Mouse (Mus musculus) stomach, postnatal 0 days (tissue): ENCODE measurements around the gene Gjb4. TPM values are rescaled to one million over a fixed set of nuclear protein-coding genes. Genes with fewer than 3 reads are reported as not detected.

Experiments
- ATAC-seq: fragments of 200-750 bp; cut with Nextera tagmentation; 2 replicates; pipeline ENCODE4 v1.8.0; 2017; ENCODE audit not compliant: low FRiP score, low TSS enrichment
- DNase-seq: peaks from one replicate; pipeline ENCODE4 v3.0.0-alpha.2; 2016; ENCODE audit warnings: low spot score
- H3K27ac ChIP-seq: fragments of 300-500 bp; sonication (generic); replicated peaks from 2 replicates; pipeline ENCODE4 v1.5.1; 2014; ENCODE audit warnings: mild to moderate bottlenecking, control low read depth
- H3K27me3 ChIP-seq: fragments of 300-500 bp; sonication (generic); 2 replicates; pipeline ENCODE4 v1.6.1; 2014; ENCODE audit warnings: low read length; ENCODE audit not compliant: control insufficient read depth, insufficient read depth
- H3K36me3 ChIP-seq: fragments of 300-500 bp; sonication (generic); 2 replicates; pipeline ENCODE4 v1.6.1; 2014; ENCODE audit warnings: low read length, mixed read lengths; ENCODE audit not compliant: control insufficient read depth, insufficient read depth
- H3K4me1 ChIP-seq: fragments of 300-500 bp; sonication (generic); replicated peaks from 2 replicates; pipeline ENCODE4 v1.6.1; 2014; ENCODE audit warnings: antibody characterized with exemption; ENCODE audit not compliant: control insufficient read depth, insufficient read depth
- H3K4me2 ChIP-seq: fragments of 300-500 bp; sonication (generic); replicated peaks from 2 replicates; pipeline ENCODE4 v1.6.1; 2014; ENCODE audit warnings: low read depth, mild to moderate bottlenecking, control low read depth, moderate library complexity
- H3K4me3 ChIP-seq: fragments of 300-500 bp; sonication (generic); 2 replicates; pipeline ENCODE4 v1.5.1; 2014; ENCODE audit warnings: low read depth, low read length, control low read depth
- H3K9ac ChIP-seq: fragments of 300-500 bp; sonication (generic); 2 replicates; pipeline ENCODE4 v1.6.1; 2014; ENCODE audit warnings: mild to moderate bottlenecking, low read length, control low read depth, mixed read lengths
- H3K9me3 ChIP-seq: fragments of 300-500 bp; sonication (generic); 2 replicates; pipeline ENCODE4 v1.6.1; 2016; ENCODE audit warnings: low read length; ENCODE audit not compliant: control insufficient read depth
- CTCF ChIP-seq: IDR thresholded peaks from 2 replicates; pipeline ENCODE4 v1.5.1; 2016; ENCODE audit warnings: antibody characterized with exemption, low read depth, mild to moderate bottlenecking, moderate library complexity
- EP300 ChIP-seq: optimal IDR thresholded peaks from 2 replicates; pipeline ENCODE3; 2016; ENCODE audit warnings: antibody characterized with exemption
- WGBS: fragments of 180-500 bp; shearing (Covaris S2); extraction: QIAGEN DNeasy Blood & Tissue Kit; methylation state at CpG from one replicate; pipeline ENCODE4 v1.1.7; 2014; 5-methylcytosine and 5-hydroxymethylcytosine counted together
- polyA plus RNA-seq: library from polyadenylated mRNA; unstranded; fragments of >200 nt; fragmentation: Nextera tagmentation; extraction: Ambion mirVana; gene quantifications from 2 replicates; pipeline ENCODE4 v1.2.1, GENCODE M21; 2015

The Gjb4 gene
- polyA plus RNA-seq, 1 experiment from 2014 or later: 1.7 TPM

- H3K9me3 ChIP-seq: no peaks in the 10 kb centered on the region
- ATAC-seq: peak; percentile 50; the same call in 1 of the 2 replicates
- H3K36me3 ChIP-seq: no peaks in the 10 kb centered on the region
- no peak within 1 kb of the TSS; the same call in 1 of the 2 replicates for H3K4me2 ChIP-seq
- no peaks in the 10 kb centered on the region for H3K4me1 ChIP-seq
- no peak for DNase-seq
- H3K9ac ChIP-seq: no peak within 1 kb of the TSS
- TF ChIP-seq CTCF (no peak), EP300 (no peak)
- 17% methylated on average over 5 of the region's 5 CpGs for WGBS
- H3K27ac ChIP-seq: no peak within 1 kb of the TSS
- H3K4me3 ChIP-seq: no peak within 1 kb of the TSS
- H3K27me3 ChIP-seq: no peaks in the 10 kb centered on the region
Observed at GRCm38 (mm10) chr4:127358018-127358417, 4.1 kb upstream of the Gjb4 start, which contains the start of gene Gjb5. Gene Gjb5, minus strand, starts transcription at chr4:127358181.

- TF ChIP-seq CTCF: no peak
- no peak for TF ChIP-seq EP300
- no peak overlapping the region for H3K27ac ChIP-seq
- 34% methylated on average over 15 of the region's 15 CpGs for WGBS
- DNase-seq (no peak), ATAC-seq (peak; percentile 49)
- H3K9ac ChIP-seq: no peak overlapping the region
- no peak overlapping the region for H3K4me3 ChIP-seq
- H3K4me2 ChIP-seq: no peak overlapping the region
- H3K4me1 ChIP-seq: no peaks in the 10 kb centered on the region
- no peaks in the 10 kb centered on the region for H3K9me3 ChIP-seq
- H3K36me3 ChIP-seq: no peaks in the 10 kb centered on the region
- no peaks in the 10 kb centered on the region for H3K27me3 ChIP-seq
Observed at GRCm38 (mm10) chr4:127354506-127355485, 915 bp upstream of the Gjb4 start.

DNA sequence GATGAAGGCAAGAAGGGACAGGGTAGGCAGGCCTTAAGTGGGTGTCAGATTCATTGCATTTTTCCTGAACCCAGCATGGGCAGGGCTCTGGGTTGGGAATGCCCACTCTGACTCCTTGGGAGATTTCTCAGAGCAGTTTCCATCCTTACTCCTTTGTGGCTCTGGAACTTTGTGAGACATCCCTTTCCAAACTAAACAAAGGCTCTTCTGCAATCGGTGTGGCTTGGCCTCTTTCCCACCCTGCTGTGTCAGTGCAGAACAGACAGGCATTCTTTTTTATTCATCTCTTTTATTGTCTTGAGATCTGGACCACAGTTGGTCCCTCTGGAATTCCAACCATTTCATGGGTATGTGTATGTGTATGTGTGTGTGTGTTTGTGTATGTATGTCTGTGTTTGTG lies 1.3 kb downstream of the Gjb4 start:
- no peak overlapping the region for H3K4me2 ChIP-seq
- no peaks in the 10 kb centered on the region for H3K27me3 ChIP-seq
- no peak overlapping the region for H3K4me3 ChIP-seq
- H3K4me1 ChIP-seq: no peaks in the 10 kb centered on the region
- H3K9me3 ChIP-seq: no peaks in the 10 kb centered on the region
- 27% methylated on average over 1 of the region's 1 CpGs for WGBS
- no peak overlapping the region for H3K27ac ChIP-seq
- TF ChIP-seq CTCF (no peak), EP300 (no peak)
- ATAC-seq: no peak
- no peak overlapping the region for H3K9ac ChIP-seq
- no peak for DNase-seq
- no peaks in the 10 kb centered on the region for H3K36me3 ChIP-seq

GRCm38 (mm10) chr4:127349560-127350300 lies 4.2 kb downstream of the Gjb4 start:
- Histone ChIP-seq H3K9me3 (no peaks in the 10 kb centered on the region), H3K36me3 (no peaks in the 10 kb centered on the region), H3K4me2 (no peak overlapping the region), H3K27ac (no peak overlapping the region), H3K4me3 (no peak overlapping the region), H3K9ac (no peak overlapping the region), H3K4me1 (no peaks in the 10 kb centered on the region), H3K27me3 (no peaks in the 10 kb centered on the region)
- WGBS: 28% methylated on average over 4 of the region's 4 CpGs
- no peak for ATAC-seq
- no peak for DNase-seq
- TF ChIP-seq CTCF (no peak), EP300 (no peak)

GRCm38 (mm10) chr4:127345000-127345399 lies 8.9 kb downstream of the Gjb4 start:
- ATAC-seq (no peak), DNase-seq (no peak)

More at GRCm38 (mm10) chr4:127345000-127345399, 8.9 kb downstream of the Gjb4 start:
- Histone ChIP-seq H3K27ac (no peak overlapping the region), H3K4me2 (no peak overlapping the region), H3K4me1 (no peaks in the 10 kb centered on the region), H3K36me3 (no peaks in the 10 kb centered on the region), H3K27me3 (no peaks in the 10 kb centered on the region), H3K9ac (no peak overlapping the region), H3K9me3 (no peaks in the 10 kb centered on the region), H3K4me3 (no peak overlapping the region)
- TF ChIP-seq CTCF (no peak), EP300 (no peak)
- WGBS: 57% methylated on average over 5 of the region's 5 CpGs
